In genomic region chr7:122820587-122821535, GRCm38 (mm10) we compare ENCODE assay signal across 11 mouse cellular contexts.
DNase-seq lines count a peak whose midpoint lies in the region; ATAC-seq lines count a peak whose summit lies in the region.
"Had no signal": no experiment of that assay in that cellular context is flagged by ENCODE, and none has a peak within 500 bp of the region (broad histone marks: within the 10 kb centered on the region; RNA-seq: fewer than 3 reads in every experiment).

No protein-coding gene starts in this region.

- no peak overlapping the region for H3K27ac ChIP-seq in liver, embryonic 16.5 days (ENCODE audit: low read length)
- H3K27ac ChIP-seq in forebrain, embryonic 14.5 days (ENCODE audit: low read depth, low read length): no peak overlapping the region
- H3K27ac ChIP-seq: limb, embryonic 13.5 days; neural tube, embryonic 12.5 days had no signal

- 34% methylated on average over 12 of the region's 12 CpGs for WGBS in liver, embryonic 16.5 days (ENCODE audit: insufficient replicate concordance)
- WGBS in forebrain, embryonic 14.5 days: 86% methylated on average over 12 of the region's 12 CpGs

- intact Hi-C loops in heart, postnatal 10 days (cut with DNase I): no loop called here

- H3K4me1 ChIP-seq in liver, embryonic 16.5 days (ENCODE audit: control insufficient read depth, low read depth, low read length): no peaks in the 10 kb centered on the region
- no peaks in the 10 kb centered on the region for H3K4me1 ChIP-seq in forebrain, embryonic 14.5 days (ENCODE audit: control insufficient read depth, insufficient read depth, low read length)
- H3K4me1 ChIP-seq: limb, embryonic 13.5 days; neural tube, embryonic 12.5 days had no signal

- H3K4me3 ChIP-seq in liver, embryonic 16.5 days (ENCODE audit: low read depth, low read length): no peak overlapping the region
- no peak overlapping the region for H3K4me3 ChIP-seq in forebrain, embryonic 14.5 days (ENCODE audit: low read depth, low read length)
- H3K4me3 ChIP-seq: limb, embryonic 13.5 days; neural tube, embryonic 12.5 days had no signal

- no peaks in the 10 kb centered on the region for H3K9me3 ChIP-seq in liver, embryonic 16.5 days (replicated peaks; ENCODE audit: control insufficient read depth, low read length)
- no peaks in the 10 kb centered on the region for H3K9me3 ChIP-seq in forebrain, embryonic 14.5 days (replicated peaks; ENCODE audit: control insufficient read depth, low read length)
- H3K9me3 ChIP-seq: limb, embryonic 13.5 days; neural tube, embryonic 12.5 days had no signal

- no peak overlapping the region for H3K4me2 ChIP-seq in liver, embryonic 16.5 days (ENCODE audit: low read depth, low read length)
- no peak overlapping the region for H3K4me2 ChIP-seq in forebrain, embryonic 14.5 days (ENCODE audit: low read length)
- H3K4me2 ChIP-seq: limb, embryonic 13.5 days; neural tube, embryonic 12.5 days had no signal

- no peaks in the 10 kb centered on the region for H3K36me3 ChIP-seq in liver, embryonic 16.5 days (ENCODE audit: control insufficient read depth, insufficient read depth)
- no peaks in the 10 kb centered on the region for H3K36me3 ChIP-seq in forebrain, embryonic 14.5 days (ENCODE audit: control insufficient read depth, insufficient read depth, low read length)
- H3K36me3 ChIP-seq: G1E; limb, embryonic 13.5 days; neural tube, embryonic 12.5 days had no signal

- peak; percentile 38 to 45 for DNase-seq in spleen, postnatal 36 days (ENCODE audit: low spot score in 2 of 2)
- no peak for DNase-seq in spleen, postnatal 4 days (ENCODE audit: low spot score in 2 of 2)
- DNase-seq in heart, postnatal 10 days: peak; percentile 35 to 42
- no peak for DNase-seq in testis, postnatal 14 days (ENCODE audit: low spot score)
- no peak for DNase-seq in forebrain, embryonic 14.5 days (ENCODE audit: low spot score)
- no peak for DNase-seq in right cerebral cortex, postnatal 4 days
- no peak for DNase-seq in cerebellum, adult 9-11 months

- no peaks in the 10 kb centered on the region for H3K27me3 ChIP-seq in liver, embryonic 16.5 days (ENCODE audit: control insufficient read depth, insufficient read depth, low read depth, low read length)
- no peaks in the 10 kb centered on the region for H3K27me3 ChIP-seq in forebrain, embryonic 14.5 days (replicated peaks; ENCODE audit: control insufficient read depth, insufficient read depth, low read length)
- H3K27me3 ChIP-seq: limb, embryonic 13.5 days; neural tube, embryonic 12.5 days had no signal

- ATAC-seq in liver, embryonic 16.5 days (ENCODE audit: low read depth): peak; percentile 37; the same call in 1 of the 2 replicates
- no peak for ATAC-seq in forebrain, embryonic 14.5 days

- no peak overlapping the region for H3K9ac ChIP-seq in liver, embryonic 16.5 days (ENCODE audit: low read depth, low read length)
- H3K9ac ChIP-seq in forebrain, embryonic 14.5 days (ENCODE audit: low read length): no peak overlapping the region
- H3K9ac ChIP-seq: limb, embryonic 13.5 days; neural tube, embryonic 12.5 days had no signal

Comparison
In these comparisons a context has a peak if more than half of its experiments do, and no peak if none do; other contexts are left out.
1. DNase-seq: peak in spleen, postnatal 36 days (2 of 2) and heart, postnatal 10 days (2 of 2); none in spleen, postnatal 4 days (0 of 2), testis, postnatal 14 days (single experiment), forebrain, embryonic 14.5 days (single experiment), right cerebral cortex, postnatal 4 days (single experiment) and cerebellum, adult 9-11 months (single experiment).